Mouse (Mus musculus) testis, adult 2 months (tissue): ENCODE results near the gene Gstp2. TPM values are rescaled to one million over a fixed set of nuclear protein-coding genes. Genes with fewer than 3 reads are reported as not detected.
"Not testable (repeated sequence)": the region's sequence is repeated elsewhere in the genome, so short reads cannot be mapped to it uniquely, and the experiment has no call there.

Experiments
- H3K27ac ChIP-seq: fragments of 200-500 bp; 2 replicates; pipeline ENCODE4 v1.5.1; 2012; ENCODE audit warnings: low read depth, low read length; ENCODE audit not compliant: control insufficient read depth, insufficient read depth
- H3K27me3 ChIP-seq: fragments of 200-500 bp; 2 replicates; pipeline ENCODE4 v1.6.1; 2012; ENCODE audit warnings: mild to moderate bottlenecking, low read length, moderate library complexity; ENCODE audit not compliant: control insufficient read depth, insufficient read depth
- H3K36me3 ChIP-seq: fragments of 200-500 bp; 2 replicates; pipeline ENCODE4 v1.6.1; 2012; ENCODE audit warnings: mild to moderate bottlenecking, low read length; ENCODE audit not compliant: control insufficient read depth, insufficient read depth
- H3K4me1 ChIP-seq: fragments of 200-500 bp; 2 replicates; pipeline ENCODE4 v1.6.1; 2012; ENCODE audit warnings: low read length; ENCODE audit not compliant: control insufficient read depth, insufficient read depth
- H3K4me3 ChIP-seq: fragments of 200-500 bp; 2 replicates; pipeline ENCODE4 v1.5.1; 2012; ENCODE audit warnings: low read depth, mild to moderate bottlenecking, low read length, moderate library complexity, mixed read lengths; ENCODE audit not compliant: control insufficient read depth
- CTCF ChIP-seq: fragments of 200-500 bp; IDR thresholded peaks from 2 replicates; pipeline ENCODE4 v1.5.1; 2012; ENCODE audit warnings: low read depth, mild to moderate bottlenecking, inconsistent platforms, low read length, moderate library complexity; ENCODE audit not compliant: control insufficient read depth, insufficient read depth, insufficient replicate concordance
- POLR2A ChIP-seq: fragments of 200-500 bp; IDR thresholded peaks from 2 replicates; pipeline ENCODE4 v1.6.1; 2012; ENCODE audit warnings: low read depth, mild to moderate bottlenecking, inconsistent platforms, low read length, moderate library complexity; ENCODE audit not compliant: control insufficient read depth
- polyA plus RNA-seq: library from polyadenylated mRNA; depleted of rRNA; stranded (reverse); fragments of >200 nt; gene quantifications from 2 replicates; pipeline ENCODE4 v1.2.3, GENCODE M21; 2012

The Gstp2 gene
- polyA plus RNA-seq, 1 experiment, result 1.5 TPM

DNA sequence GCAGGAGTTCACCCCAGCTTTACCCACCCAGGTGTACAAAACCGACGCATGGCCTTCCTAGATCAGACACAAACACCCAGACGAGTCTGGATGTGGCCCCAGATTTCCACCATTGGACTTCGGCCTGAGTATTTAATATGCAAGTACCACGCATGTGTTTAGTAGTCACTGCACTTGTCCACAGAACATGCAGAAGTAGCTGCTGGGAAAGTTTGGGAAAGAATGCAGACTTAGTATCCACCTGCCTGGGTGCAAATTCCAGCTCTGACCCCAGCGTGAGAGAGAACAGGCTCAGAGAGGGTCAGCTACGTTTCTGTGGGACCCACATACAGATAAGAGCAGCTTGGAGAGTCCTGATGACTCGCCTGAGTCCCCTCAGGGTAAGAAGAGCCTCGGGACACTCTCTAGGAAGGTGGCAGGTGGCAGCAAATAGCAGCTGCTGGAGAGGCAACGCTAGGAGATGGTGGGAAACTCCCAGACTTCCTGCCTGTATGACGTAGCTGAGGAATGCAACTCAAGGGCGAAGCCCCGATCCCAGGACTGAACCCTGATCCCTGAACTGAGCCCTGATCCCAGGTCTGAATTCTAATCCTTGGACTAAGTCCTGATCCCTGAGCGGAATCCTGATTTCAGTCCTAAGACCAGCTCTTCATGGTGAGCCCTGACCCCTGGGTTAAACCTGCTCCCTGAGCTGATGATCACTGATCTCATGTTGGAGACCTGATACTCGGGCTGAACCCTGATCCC, 10.3 kb upstream of the Gstp2 start:
- H3K36me3 ChIP-seq, result no peaks in the 10 kb centered on the region
- no peaks in the 10 kb centered on the region for H3K4me1 ChIP-seq
- no peak for TF ChIP-seq CTCF
- TF ChIP-seq POLR2A, result no peak
- no peak overlapping the region for H3K4me3 ChIP-seq
- no peaks in the 10 kb centered on the region for H3K27me3 ChIP-seq
- no peak overlapping the region for H3K27ac ChIP-seq

DNA sequence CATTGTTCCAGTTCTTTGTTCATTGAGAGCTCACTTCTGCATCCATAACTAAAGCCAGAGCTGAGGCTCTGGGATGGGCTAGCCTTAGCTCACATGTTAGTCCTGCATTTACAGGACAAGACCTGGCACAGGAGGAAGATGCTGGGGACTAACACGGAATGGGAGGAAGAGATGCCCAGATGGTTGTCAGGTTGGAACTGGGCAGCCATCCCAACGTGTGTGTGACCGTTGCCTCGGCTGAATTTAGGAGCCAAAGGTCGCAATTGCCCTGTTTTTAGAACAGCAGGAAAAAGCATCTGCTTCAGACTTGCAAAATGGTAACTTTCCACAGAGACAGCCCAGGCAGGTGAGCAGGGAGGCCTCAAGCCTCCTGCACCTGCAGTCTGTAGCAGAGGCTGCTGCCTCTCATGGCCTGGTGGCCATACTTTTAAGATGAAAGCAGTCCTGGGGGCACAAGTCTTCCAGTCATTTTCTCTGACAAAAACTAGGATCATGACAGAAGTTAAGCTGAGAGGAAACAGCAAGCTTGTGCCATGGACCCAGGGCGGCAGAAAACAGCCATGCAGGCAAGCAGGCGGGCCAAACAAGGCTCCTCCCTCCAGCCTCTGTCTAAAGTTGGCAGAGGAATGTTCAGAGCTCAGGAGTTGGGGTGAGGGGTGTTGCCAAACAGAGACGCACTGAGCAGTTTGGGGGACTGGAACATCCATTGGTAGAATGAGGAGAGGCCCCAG, 9.6 kb upstream of the Gstp2 start:
- H3K4me1 ChIP-seq, result no peaks in the 10 kb centered on the region
- TF ChIP-seq CTCF (no peak), POLR2A (no peak)
- no peak overlapping the region for H3K4me3 ChIP-seq
- H3K27me3 ChIP-seq, result no peaks in the 10 kb centered on the region
- H3K36me3 ChIP-seq, result no peaks in the 10 kb centered on the region
- no peak overlapping the region for H3K27ac ChIP-seq

DNA sequence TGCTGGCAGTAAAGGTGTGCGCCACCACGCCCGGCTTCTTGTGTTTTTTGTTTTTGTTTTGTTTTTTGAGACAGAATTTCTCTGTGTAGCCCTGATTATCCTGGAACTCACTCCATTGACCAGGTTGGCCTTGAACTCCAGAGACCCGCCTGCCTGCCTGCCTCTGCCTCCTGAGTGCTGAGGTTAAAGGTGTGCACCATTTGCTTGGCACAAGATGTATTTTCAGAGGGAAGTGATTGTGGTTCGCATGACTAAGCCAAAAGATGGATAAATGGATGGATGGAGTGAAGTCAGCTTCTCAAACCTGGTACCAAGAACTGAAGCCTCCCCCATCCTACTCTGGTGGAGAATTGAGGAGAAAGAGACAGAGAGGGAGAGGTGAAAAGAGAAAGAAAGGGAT, 8.8 kb upstream of the Gstp2 start:
- no peak for TF ChIP-seq CTCF
- no peak for TF ChIP-seq POLR2A
- H3K36me3 ChIP-seq, result no peaks in the 10 kb centered on the region
- H3K27ac ChIP-seq, result no peak overlapping the region
- no peaks in the 10 kb centered on the region for H3K4me1 ChIP-seq
- H3K27me3 ChIP-seq, result no peaks in the 10 kb centered on the region
- no peak overlapping the region for H3K4me3 ChIP-seq

DNA sequence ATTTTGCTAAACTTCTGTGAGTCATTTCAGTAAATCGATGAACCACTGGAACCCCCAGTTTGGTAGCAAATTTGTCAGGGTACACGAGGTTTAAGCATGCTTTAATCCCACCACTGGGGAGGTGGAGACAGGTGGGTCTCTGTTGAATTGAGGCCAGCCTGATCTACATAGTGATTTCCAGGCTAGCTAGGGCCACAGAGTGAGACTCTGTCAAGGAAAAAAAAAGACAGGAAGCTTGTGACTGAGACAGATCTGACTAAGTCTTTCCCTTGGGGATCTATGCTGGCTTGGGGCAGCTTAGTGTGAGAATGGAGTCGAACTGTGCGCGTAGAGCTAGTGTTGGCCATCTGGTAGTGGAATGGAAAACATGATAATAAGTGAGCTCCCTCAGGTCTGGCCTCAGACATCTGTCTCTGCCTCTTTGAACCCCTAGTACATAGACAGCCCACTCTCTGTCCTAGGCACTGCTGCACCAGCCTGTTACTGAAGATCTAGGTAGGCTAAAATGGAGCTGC, 6.8 kb upstream of the Gstp2 start:
- H3K4me3 ChIP-seq, result no peak overlapping the region
- no peaks in the 10 kb centered on the region for H3K27me3 ChIP-seq
- TF ChIP-seq POLR2A, result no peak
- no peak for TF ChIP-seq CTCF
- no peaks in the 10 kb centered on the region for H3K36me3 ChIP-seq
- no peaks in the 10 kb centered on the region for H3K4me1 ChIP-seq
- H3K27ac ChIP-seq, result no peak overlapping the region

DNA sequence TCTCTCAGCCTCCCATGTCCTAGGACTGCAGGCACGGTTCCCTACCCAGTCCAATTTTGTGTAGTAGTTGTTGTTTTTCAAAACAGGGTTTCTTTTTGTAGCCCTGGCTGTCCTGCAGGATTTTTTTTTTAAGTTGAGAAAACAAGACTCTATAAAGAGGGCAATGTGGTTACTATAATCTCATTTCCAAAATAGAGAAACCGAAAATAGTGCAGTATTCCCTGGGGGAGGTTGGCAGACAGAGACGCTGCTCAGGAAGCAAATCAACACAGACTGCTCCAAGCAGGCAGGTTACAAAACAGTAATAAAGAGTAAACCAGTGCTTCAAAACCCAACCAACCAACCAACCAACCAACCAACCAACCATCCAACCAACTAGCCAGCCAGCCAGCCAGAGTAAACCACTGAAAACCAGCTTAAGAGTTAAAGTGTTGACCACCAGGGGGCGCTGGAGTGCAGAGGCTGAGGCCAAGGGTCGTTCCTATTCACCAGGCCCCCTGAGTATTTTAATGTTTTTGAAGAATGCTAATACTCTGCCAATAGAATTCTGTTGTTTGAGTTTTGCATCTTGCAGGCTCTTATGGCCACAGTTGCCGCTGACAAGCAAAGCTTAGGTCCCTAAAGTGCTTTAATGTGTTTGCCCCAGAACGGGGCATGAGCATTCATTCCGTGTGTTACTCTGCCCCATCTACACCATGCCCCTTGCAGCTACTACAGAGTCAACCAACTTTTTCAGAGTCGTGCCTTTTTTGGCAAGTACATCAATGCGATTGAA, 6.1 kb upstream of the Gstp2 start:
- Histone ChIP-seq H3K27ac (no peak overlapping the region), H3K36me3 (no peaks in the 10 kb centered on the region), H3K4me3 (no peak overlapping the region), H3K27me3 (no peaks in the 10 kb centered on the region), H3K4me1 (peaks cover under 1% of the 10 kb centered on the region)
- TF ChIP-seq POLR2A, result no peak
- TF ChIP-seq CTCF, result peak; percentile 87

DNA sequence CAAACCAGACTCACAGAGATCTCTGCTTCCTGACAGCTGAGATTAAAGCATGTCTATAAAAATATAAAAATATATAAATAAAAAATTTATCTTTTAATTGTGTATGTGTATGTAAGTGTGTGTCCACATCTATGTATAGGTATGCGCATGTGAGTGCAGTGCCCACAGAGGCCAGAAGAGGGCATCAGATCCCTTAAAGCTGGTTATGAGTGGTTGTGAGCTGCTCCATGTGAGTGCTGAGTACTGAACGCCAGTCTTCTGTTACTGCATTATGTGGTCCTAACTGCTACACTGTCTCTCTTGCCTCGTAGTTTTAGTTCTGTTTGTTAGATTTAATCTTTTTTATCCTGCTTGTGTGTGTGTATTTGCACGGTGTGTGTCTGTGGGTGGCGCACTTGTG, 5.2 kb upstream of the Gstp2 start:
- TF ChIP-seq POLR2A, result no peak
- peak; percentile 34; the same call in 1 of the 2 replicates for TF ChIP-seq CTCF
- Histone ChIP-seq H3K36me3 (no peaks in the 10 kb centered on the region), H3K4me3 (no peak overlapping the region), H3K27ac (no peak overlapping the region), H3K4me1 (peaks cover 5% of the 10 kb centered on the region), H3K27me3 (no peaks in the 10 kb centered on the region)

DNA sequence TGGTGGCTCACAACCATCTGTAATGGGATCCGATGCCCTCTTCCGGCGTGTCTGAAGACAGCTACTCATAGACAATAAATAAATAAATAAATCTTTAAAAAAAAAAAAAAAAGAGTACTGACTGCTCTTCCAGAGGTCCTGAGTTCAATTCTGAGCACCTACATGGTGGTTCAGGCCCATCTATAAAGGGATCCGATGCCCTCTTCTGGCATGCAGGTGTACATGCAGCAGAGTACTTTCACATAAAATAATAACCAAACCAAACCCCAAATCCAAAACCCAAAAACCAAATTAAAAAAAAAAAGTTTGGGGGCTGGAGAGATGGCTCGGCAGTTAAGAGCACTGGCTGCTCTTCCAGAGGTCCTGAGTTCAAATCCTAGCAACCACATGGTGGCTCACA, 3.2 kb upstream of the Gstp2 start:
- peaks cover 11% of the 10 kb centered on the region for H3K4me1 ChIP-seq
- H3K27me3 ChIP-seq, H3K4me3 ChIP-seq, H3K27ac ChIP-seq, H3K36me3 ChIP-seq: not testable (repeated sequence)
